Mouse (Mus musculus) megakaryocyte progenitor cell, adult 5-6 weeks (primary cell): ENCODE measurements around the gene Tead2. TPM values are rescaled to one million over a fixed set of nuclear protein-coding genes. Genes with fewer than 3 reads are reported as not detected.

Source experiments
- ATAC-seq: replicated peaks from 2 replicates; pipeline ENCODE4 v1.8.0; 2016; ENCODE audit warnings: mild to moderate bottlenecking, moderate TSS enrichment, inconsistent platforms; ENCODE audit not compliant: poor library complexity
- total RNA-seq, 2 experiments: library from RNA; stranded (forward) in 1 of 2; stranded (reverse) in 1 of 2; fragments of 157-497, 149-512 nt in 1 of 2; fragments of 200-1000 nt in 1 of 2; gene quantifications; 2 replicates each; pipeline versions ENCODE4 v1.2.3 to v1.2.4; 2015 to 2017

Gene Tead2
- total RNA-seq, 2 experiments from 2014 or later, result not detected

GRCm38 (mm10) chr7:45224826-45225225, 9.3 kb downstream of the Tead2 start:
- ATAC-seq, result no peak

- ATAC-seq, result no peak
Measured at GRCm38 (mm10) chr7:45226421-45226820, 10.9 kb downstream of the Tead2 start.

GRCm38 (mm10) chr7:45228548-45228947, 13.0 kb downstream of the Tead2 start:
- no peak for ATAC-seq

GRCm38 (mm10) chr7:45229046-45229445, 13.5 kb downstream of the Tead2 start:
- no peak for ATAC-seq

GRCm38 (mm10) chr7:45229459-45230203, 14.1 kb downstream of the Tead2 start:
- ATAC-seq, result no peak

DNA sequence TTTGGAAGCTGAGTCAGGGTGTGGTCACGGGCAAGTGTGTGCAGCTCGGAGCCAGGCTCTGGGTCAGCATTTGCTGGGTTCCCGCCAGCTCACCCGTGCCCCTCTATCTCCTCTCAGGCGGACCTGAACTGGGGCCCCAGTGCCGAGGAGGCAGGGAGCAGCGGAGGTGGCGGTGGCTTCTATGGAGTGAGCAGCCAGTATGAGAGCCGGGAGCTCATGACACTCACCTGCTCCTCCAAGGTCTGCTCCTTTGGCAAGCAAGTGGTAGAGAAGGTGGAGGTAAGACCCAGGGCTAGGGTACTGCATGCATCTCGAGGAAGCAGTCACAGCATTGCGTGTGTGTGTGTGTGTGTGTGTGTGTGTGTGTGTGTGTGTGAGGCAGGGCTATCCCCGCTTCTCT, 15.6 kb downstream of the Tead2 start:
- no peak for ATAC-seq

- ATAC-seq, result no peak
Measured at GRCm38 (mm10) chr7:45231941-45232340, 16.4 kb downstream of the Tead2 start.

DNA sequence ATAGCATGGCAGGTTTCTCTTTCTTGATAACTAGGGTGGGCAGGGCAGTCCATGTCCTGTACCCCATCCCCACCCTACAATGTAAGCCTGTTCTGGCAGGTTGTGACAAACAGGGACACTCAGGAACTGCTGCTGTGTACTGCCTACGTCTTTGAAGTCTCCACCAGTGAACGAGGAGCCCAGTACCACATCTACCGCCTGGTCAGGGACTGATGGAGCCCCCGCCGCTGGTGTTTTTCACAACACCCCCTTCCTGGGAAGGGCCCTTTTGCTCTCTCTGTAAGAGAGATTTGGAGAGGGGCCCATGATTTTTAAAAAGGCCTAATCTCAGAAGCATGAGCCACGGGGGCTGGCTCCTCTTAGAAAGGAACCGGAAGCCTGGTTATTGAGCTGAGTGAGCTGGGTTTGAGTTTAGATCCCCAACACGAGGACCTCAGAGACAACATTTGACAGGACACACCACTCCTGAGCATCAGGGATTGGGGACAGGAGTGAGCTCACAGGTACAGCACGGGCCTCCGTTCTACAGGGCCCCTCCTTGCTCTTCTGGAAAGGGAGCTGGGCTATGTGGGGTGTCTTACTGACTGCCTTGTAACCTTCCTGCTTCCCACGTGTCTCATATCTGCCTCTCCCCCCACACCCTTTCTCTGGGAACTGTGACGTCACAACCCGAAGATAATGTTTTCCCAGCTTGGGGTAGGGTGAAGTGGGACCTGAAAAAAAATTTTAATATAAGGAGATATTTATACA, 17.3 kb downstream of the Tead2 start:
- no peak for ATAC-seq

- no peak for ATAC-seq
Measured at GRCm38 (mm10) chr7:45233580-45234332, 18.2 kb downstream of the Tead2 start.

GRCm38 (mm10) chr7:45234333-45234841, 18.8 kb downstream of the Tead2 start:
- no peak for ATAC-seq

GRCm38 (mm10) chr7:45234922-45235571, 19.5 kb downstream of the Tead2 start:
- no peak for ATAC-seq

DNA sequence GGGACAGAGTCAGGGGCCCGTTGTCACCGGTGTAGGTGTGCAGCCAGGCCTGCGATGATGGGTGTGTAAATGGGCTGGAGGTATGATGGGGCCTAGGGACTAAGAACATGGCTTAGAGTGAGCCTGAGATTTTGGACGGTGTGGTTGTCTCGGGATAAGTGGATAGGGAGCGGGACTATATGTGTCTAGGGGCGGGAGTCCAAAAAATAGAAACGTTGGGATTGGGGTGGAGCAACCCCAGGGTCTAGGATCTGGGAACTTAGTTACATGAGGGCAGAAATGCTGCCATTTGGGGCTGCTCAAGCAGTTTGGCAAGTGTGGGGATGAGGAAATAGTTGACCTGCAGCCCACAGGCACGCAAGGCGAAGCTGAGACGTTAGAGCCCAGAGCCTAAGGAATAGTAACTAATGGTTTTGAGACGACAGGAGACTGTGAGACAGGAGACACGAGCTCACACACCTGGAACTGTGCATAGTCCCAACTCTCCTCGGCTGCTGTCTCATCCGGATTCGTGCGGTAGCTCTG, 20.2 kb downstream of the Tead2 start:
- no peak for ATAC-seq

GRCm38 (mm10) chr7:45237747-45238699, 22.5 kb downstream of the Tead2 start:
- ATAC-seq, result peak; percentile 40

DNA sequence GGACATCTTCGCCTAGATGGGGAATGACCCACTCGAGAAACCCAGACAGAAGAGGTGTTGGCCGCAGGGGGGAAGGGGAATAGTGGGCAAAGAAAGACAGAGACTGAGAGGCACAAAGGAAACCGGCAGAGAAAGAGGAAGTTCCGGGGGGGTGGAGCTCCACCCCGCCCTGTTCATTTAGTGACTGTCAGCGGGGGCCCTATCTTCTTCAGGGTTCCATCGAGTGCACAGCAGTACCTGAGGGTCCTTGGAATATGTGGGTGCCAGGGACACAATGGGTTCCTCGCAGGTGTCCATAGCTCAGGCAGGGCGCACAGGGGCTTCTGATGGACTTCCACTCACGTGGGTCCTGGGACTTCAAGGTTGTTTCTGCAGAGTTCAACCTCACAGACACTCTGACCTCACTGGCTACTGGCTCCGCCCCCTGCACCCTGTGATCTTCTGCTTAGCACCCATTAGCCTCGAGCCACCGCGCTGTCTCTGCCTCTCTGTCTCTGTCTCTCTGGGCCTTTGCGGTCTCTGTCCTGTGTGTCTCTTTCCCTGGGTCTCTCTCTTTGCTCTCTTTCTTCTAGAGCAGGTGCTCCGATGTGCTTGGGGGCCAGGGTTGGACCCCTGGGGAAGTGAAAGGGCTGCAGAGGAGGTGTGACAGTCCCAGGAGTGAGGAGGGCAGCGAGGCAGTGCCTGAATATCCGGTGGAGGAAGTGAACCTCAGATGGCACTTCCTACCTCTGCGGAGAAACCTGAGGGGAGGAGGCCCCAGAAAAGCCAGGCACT, 23.4 kb downstream of the Tead2 start, which contains the start of gene Cd37:
Gene Cd37, minus strand, starts transcription at position 393 of the 774 bp plus-strand sequence.
- peak; percentile 82 for ATAC-seq

DNA sequence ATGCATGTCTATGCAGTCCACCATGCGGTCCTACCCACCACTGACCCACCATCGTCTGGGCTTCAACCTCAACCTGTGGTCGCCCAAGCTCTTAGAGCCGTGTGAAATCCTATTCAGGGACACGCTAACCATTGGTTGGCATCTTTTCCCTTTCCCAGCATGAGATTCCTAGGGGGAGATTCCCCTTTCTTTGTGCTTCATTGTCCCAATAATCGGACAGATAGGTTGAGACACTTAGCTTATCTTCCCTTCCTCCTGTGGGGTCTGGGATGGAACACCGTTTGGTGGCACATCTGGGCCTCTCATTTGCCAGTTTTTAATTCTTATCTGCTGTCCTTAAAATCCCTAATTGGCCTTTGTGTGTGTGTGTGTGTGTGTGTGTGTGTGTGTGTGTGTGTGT, 24.6 kb downstream of the Tead2 start:
- ATAC-seq, result no peak

GRCm38 (mm10) chr7:45240633-45241388, 25.3 kb downstream of the Tead2 start, which contains the start of gene Slc6a16:
Gene Slc6a16 (plus strand): TSS chr7:45241085.
- no peak for ATAC-seq

DNA sequence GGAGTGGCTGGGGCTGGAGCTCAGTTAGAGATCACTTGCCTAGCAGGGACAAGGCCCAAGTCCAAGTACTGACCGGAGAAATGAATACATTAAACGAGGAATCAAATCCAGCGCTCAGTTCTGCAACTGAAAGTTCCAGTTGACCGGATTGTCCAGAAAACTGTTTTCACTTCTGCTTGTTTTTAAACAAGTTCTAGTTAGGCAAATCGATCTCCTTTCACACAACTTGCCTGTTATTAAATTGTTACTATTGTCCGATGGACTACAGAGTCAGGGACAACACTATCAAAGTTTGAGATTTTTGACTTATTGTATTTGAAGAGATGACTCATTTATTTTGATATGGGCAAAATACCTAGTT, 25.8 kb downstream of the Tead2 start:
- no peak for ATAC-seq

DNA sequence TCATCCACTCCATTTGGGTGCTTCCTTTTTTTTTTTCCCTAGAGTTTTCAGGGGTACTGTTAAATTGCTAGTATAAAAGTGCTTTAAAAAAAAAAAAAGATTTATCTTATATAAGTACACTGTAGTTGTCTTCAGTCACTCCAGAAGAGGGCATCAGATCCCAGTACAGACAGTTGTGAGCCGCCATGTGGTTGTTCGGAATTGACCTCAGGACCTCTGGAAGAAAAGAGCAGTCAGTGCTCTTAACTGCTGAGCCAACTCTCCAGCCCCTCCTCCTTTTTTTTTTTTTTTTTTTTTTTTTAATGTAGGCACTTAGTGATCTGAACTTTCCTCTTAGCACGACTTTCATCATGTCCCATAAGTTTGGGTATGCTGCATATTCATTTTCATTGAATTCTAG, 32.1 kb downstream of the Tead2 start:
- no peak for ATAC-seq
